Mouse (Mus musculus): ENCODE data around the gene Trappc6b. TPM values are rescaled to one million over a fixed set of nuclear protein-coding genes. Genes with fewer than 3 reads are reported as not detected.
A peak's percentile ranks its signal among the peaks of the same experiment; 100 is the strongest.

Gene Trappc6b
- polyA plus RNA-seq, 1 experiment from 2014 or later, result 78.4 TPM

DNA sequence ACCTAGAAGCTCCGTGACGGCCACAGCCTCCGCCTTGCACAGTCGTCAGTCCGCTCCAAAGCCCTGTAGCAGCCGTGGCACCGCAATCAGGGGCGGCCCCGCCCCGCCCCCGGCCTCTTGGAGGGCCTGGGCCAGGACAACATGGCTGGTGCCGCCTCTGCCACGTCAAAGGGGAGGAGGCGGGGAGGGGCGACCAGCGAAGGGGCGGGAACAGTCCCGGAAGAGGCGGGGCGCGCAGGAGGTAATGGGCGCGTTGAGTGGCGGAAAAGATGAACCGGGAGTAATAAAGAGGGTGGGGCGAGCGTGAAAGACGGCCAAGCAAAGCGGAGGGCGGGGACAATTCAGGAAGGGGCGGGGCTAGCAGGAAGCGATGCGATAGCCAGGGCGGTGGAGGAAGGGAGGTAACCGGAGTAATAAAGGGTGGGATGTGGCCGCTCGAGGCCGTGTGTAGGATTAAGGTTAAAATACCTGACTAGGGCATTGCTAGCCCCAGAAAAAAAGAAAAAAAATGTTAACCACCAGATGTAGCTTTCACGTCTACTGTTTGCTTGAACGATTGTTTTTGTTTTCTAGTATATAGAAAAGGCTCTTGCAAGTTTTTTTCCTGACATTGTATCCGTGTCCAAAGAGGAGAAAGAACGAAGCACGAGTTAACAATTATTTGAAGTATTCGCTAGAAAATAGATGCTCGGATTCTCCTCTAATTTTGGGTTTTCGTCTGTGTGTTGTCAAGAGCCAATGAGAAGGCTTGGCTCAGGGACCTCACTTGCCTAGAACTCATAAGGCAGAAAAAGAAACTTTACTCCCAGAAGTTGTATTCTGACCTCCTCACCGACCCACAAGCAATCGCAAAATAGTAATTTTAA is 49.2 kb downstream of the Trappc6b start, which contains the start of gene Sec23a:
Gene Sec23a, minus strand, starts transcription at position 174 of the 866 bp plus-strand sequence.
- H3K27ac ChIP-seq, result peak within 1 kb of the TSS; percentile 90
- peaks cover 2% of the 10 kb centered on the region; the same call in 1 of the 2 replicates for H3K36me3 ChIP-seq
- WGBS, result under 1% methylated on average over 48 of the region's 48 CpGs
- peak within 1 kb of the TSS; percentile 80 for H3K9ac ChIP-seq
- peak within 1 kb of the TSS; percentile 84 for H3K4me3 ChIP-seq
- H3K9me3 ChIP-seq, result no peaks in the 10 kb centered on the region
- no peaks in the 10 kb centered on the region for H3K27me3 ChIP-seq
- peak within 1 kb of the TSS; percentile 82 for H3K4me2 ChIP-seq (replicated peaks)
- H3K4me1 ChIP-seq, result peaks cover 20% of the 10 kb centered on the region
- ATAC-seq (ENCODE audit: insufficient number of reproducible peaks, insufficient read depth, low FRiP score, low TSS enrichment), result peak; percentile 97

- Histone ChIP-seq H3K27ac (peak overlapping the region; percentile 90), H3K4me2 (replicated peaks) (peak overlapping the region; percentile 82), H3K4me1 (peaks cover 20% of the 10 kb centered on the region), H3K9ac (peak overlapping the region; percentile 80), H3K4me3 (peak overlapping the region; percentile 84), H3K27me3 (no peaks in the 10 kb centered on the region), H3K36me3 (peaks cover 7% of the 10 kb centered on the region), H3K9me3 (no peaks in the 10 kb centered on the region)
- WGBS, result 2% methylated on average over 25 of the region's 25 CpGs
- no peak; the same call in 1 of the 2 replicates for ATAC-seq (ENCODE audit: insufficient number of reproducible peaks, insufficient read depth, low FRiP score, low TSS enrichment)
Observed at GRCm38 (mm10) chr12:59011275-59011843, 49.9 kb downstream of the Trappc6b start.

GRCm38 (mm10) chr12:59010482-59010881 is 50.8 kb downstream of the Trappc6b start:
- no peaks in the 10 kb centered on the region for H3K27me3 ChIP-seq
- H3K36me3 ChIP-seq, result peaks cover 16% of the 10 kb centered on the region
- no peak for ATAC-seq (ENCODE audit: insufficient number of reproducible peaks, insufficient read depth, low FRiP score, low TSS enrichment)
- no peaks in the 10 kb centered on the region for H3K9me3 ChIP-seq
- no peak overlapping the region for H3K27ac ChIP-seq
- peak overlapping the region; percentile 84 for H3K4me3 ChIP-seq
- peaks cover 20% of the 10 kb centered on the region for H3K4me1 ChIP-seq
- H3K9ac ChIP-seq, result no peak overlapping the region
- 76% methylated on average over 2 of the region's 2 CpGs for WGBS
- peak overlapping the region; percentile 82 for H3K4me2 ChIP-seq (replicated peaks)

Other genes starting within 250 kb of the Trappc6b start
- gene Sec23a, start 49.5 kb downstream of the Trappc6b start, polyA plus RNA-seq (2016; fragmentation: Nextera tagmentation; extraction: Ambion mirVana), result 90.9 and 97.6 TPM in 2 replicates
- 34.2 and 36.6 TPM in 2 replicates for gene Gemin2, start 48.1 kb downstream of the Trappc6b start, polyA plus RNA-seq (2016; fragmentation: Nextera tagmentation; extraction: Ambion mirVana)
- 115 and 128 TPM in 2 replicates for gene Pnn, start 5.4 kb upstream of the Trappc6b start, polyA plus RNA-seq (2016; fragmentation: Nextera tagmentation; extraction: Ambion mirVana)
- gene Mia2, start 34.3 kb upstream of the Trappc6b start, polyA plus RNA-seq (2016; fragmentation: Nextera tagmentation; extraction: Ambion mirVana), result 58.0 and 60.3 TPM in 2 replicates
- 10.4 and 10.6 TPM in 2 replicates for gene Fbxo33, start 158.3 kb upstream of the Trappc6b start, polyA plus RNA-seq (2016; fragmentation: Nextera tagmentation; extraction: Ambion mirVana)